Mouse (Mus musculus) E14TG2a.4 (cell line): ENCODE data around the gene Rps6kb1.

ENCODE experiments used
- H3K27me3 ChIP-seq: 2 replicates; pipeline ENCODE4 v1.6.1; 2014; ENCODE audit warnings: low read length, control low read depth; ENCODE audit not compliant: insufficient read depth
- H3K36me3 ChIP-seq: 2 replicates; pipeline ENCODE4 v1.6.1; 2014; ENCODE audit warnings: low read length, control low read depth; ENCODE audit not compliant: insufficient read depth
- H3K4me1 ChIP-seq: replicated peaks from 2 replicates; pipeline ENCODE4 v1.6.1; 2014; ENCODE audit warnings: low read depth, low read length, control low read depth
- H3K4me3 ChIP-seq: replicated peaks from 2 replicates; pipeline ENCODE4 v1.5.1; 2014; ENCODE audit warnings: mild to moderate bottlenecking, low read length
- H3K9me3 ChIP-seq: 2 replicates; pipeline ENCODE4 v1.6.1; 2014; ENCODE audit warnings: low read length, control low read depth
- CTCF ChIP-seq: conservative IDR thresholded peaks from 2 replicates; pipeline ENCODE4 v1.5.1; 2014; ENCODE audit warnings: low read length
- NANOG ChIP-seq: IDR thresholded peaks from 2 replicates; pipeline ENCODE4 v1.6.1; 2014; ENCODE audit warnings: borderline replicate concordance, low read length, mixed read lengths
- POU5F1 ChIP-seq: IDR thresholded peaks from 2 replicates; pipeline ENCODE4 v1.6.1; 2014; ENCODE audit warnings: low read length, borderline replicate concordance

Rps6kb1 gene

DNA sequence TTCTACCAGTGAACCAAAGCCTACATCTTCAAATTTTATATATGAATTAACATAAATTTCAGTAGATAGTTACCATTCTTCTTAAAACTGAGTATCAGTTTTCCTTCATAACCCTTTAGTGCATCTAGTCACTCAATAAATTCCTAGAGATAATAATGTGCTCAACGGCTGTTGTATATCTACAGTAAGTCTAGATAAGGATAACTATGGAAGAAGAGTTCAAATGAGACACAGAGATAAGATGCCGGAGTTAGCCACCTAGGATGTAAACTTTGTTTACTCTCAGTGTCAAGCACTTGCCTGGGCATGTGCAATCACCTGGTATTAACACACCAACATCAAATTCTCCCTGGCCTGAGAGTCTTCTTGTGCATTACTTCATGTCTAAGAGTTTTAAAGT lies 37.3 kb downstream of the Rps6kb1 start:
- Histone ChIP-seq H3K9me3 (no peaks in the 10 kb centered on the region), H3K36me3 (peaks cover 89% of the 10 kb centered on the region), H3K4me1 (peaks cover 11% of the 10 kb centered on the region; the same call in 1 of the 2 replicates), H3K4me3 (no peak overlapping the region), H3K27me3 (no peaks in the 10 kb centered on the region)
- no peak for TF ChIP-seq POU5F1
- TF ChIP-seq CTCF, result no peak
- no peak for TF ChIP-seq NANOG

DNA sequence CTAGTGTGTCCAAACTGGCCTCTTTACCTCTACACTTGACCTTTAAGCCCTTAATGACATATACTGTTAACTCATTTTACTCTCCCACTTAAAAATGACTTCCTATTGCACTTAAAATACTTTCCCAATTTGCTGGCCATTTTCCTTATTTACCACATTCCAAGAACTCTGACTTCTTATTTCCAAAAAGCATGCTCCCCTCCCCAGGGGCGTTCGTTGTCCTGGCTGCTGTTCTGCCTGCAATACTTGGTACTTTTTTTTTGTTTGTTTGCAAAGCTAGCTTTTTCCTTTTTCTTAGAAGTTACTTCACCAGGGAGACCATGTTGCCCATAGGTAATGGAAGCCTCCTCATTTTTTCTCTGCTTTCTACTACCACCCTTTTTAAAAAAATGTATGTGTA lies 41.5 kb downstream of the Rps6kb1 start:
- Histone ChIP-seq H3K9me3 (no peaks in the 10 kb centered on the region), H3K27me3 (no peaks in the 10 kb centered on the region), H3K4me3 (no peak overlapping the region), H3K36me3 (peaks cover 70% of the 10 kb centered on the region), H3K4me1 (peaks cover 33% of the 10 kb centered on the region)
- no peak for TF ChIP-seq POU5F1
- TF ChIP-seq CTCF, result no peak
- no peak for TF ChIP-seq NANOG

- no peaks in the 10 kb centered on the region for H3K9me3 ChIP-seq
- no peak for TF ChIP-seq CTCF
- TF ChIP-seq POU5F1, result no peak
- no peak for TF ChIP-seq NANOG
- no peaks in the 10 kb centered on the region for H3K27me3 ChIP-seq
- peaks cover 38% of the 10 kb centered on the region for H3K4me1 ChIP-seq
- peaks cover 67% of the 10 kb centered on the region for H3K36me3 ChIP-seq
- H3K4me3 ChIP-seq, result no peak overlapping the region
Observed at GRCm38 (mm10) chr11:86500795-86501194, 43.8 kb downstream of the Rps6kb1 start.

GRCm38 (mm10) chr11:86497908-86498307 lies 46.7 kb downstream of the Rps6kb1 start:
- Histone ChIP-seq H3K9me3 (no peaks in the 10 kb centered on the region), H3K36me3 (peaks cover 61% of the 10 kb centered on the region), H3K4me1 (peaks cover 33% of the 10 kb centered on the region), H3K27me3 (no peaks in the 10 kb centered on the region), H3K4me3 (no peak overlapping the region)
- TF ChIP-seq POU5F1 (no peak), NANOG (no peak), CTCF (peak; percentile 58)

DNA sequence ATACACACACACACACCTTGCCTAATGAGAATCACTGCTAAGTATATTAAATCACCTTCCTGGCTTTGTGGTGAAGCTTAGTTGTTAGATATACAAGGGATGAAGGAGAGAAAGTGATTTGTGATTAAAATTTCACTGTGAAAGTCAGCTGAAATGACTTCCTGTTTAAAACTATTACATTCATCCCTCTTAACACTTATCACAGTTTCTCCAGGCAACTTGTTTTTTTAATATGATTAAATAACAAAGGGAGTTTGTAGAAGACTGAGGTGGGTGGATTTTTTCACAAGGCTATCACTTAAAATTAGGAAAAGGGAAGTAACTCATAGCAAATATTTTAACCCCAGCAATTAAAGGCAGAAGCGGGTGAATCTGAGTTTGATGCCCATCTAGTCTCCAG lies 47.2 kb downstream of the Rps6kb1 start:
- Histone ChIP-seq H3K36me3 (peaks cover 61% of the 10 kb centered on the region), H3K9me3 (no peaks in the 10 kb centered on the region), H3K4me1 (peaks cover 30% of the 10 kb centered on the region), H3K4me3 (no peak overlapping the region), H3K27me3 (no peaks in the 10 kb centered on the region)
- TF ChIP-seq NANOG (no peak), POU5F1 (no peak), CTCF (no peak)

DNA sequence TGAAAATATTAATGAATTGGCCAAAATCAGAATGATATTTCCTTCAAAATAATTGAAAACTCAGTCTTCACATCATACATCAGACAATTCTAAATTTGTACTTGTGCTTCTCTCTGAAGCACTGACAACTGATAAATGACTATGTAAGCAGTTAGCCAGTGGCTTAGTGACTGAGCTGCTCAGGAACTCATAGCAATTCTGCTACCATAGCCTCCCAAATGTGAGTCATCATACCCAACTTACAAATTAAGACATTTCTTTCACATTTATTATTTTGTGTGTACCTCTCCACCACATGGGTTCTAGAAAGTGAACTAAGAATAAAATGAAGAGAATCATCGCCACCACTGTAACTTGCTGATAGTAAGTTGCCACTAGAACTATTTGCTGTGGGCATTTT lies 53.8 kb downstream of the Rps6kb1 start:
- Histone ChIP-seq H3K9me3 (no peaks in the 10 kb centered on the region), H3K27me3 (0 out of 2 replicates have a peak, but pooled peaks cover 3% of the 10 kb centered on the region), H3K4me1 (peaks cover 4% of the 10 kb centered on the region), H3K36me3 (peaks cover 63% of the 10 kb centered on the region), H3K4me3 (no peak overlapping the region)
- TF ChIP-seq CTCF, result no peak
- no peak for TF ChIP-seq NANOG
- TF ChIP-seq POU5F1, result no peak

- Histone ChIP-seq H3K4me1 (peaks cover 16% of the 10 kb centered on the region), H3K36me3 (peaks cover 17% of the 10 kb centered on the region), H3K4me3 (peak overlapping the region; percentile 90), H3K27me3 (0 out of 2 replicates have a peak, but pooled peaks cover 5% of the 10 kb centered on the region), H3K9me3 (no peaks in the 10 kb centered on the region)
- TF ChIP-seq CTCF, result no peak
- TF ChIP-seq NANOG, result no peak
- TF ChIP-seq POU5F1, result no peak
Observed at GRCm38 (mm10) chr11:86484910-86485510, 59.6 kb downstream of the Rps6kb1 start.

DNA sequence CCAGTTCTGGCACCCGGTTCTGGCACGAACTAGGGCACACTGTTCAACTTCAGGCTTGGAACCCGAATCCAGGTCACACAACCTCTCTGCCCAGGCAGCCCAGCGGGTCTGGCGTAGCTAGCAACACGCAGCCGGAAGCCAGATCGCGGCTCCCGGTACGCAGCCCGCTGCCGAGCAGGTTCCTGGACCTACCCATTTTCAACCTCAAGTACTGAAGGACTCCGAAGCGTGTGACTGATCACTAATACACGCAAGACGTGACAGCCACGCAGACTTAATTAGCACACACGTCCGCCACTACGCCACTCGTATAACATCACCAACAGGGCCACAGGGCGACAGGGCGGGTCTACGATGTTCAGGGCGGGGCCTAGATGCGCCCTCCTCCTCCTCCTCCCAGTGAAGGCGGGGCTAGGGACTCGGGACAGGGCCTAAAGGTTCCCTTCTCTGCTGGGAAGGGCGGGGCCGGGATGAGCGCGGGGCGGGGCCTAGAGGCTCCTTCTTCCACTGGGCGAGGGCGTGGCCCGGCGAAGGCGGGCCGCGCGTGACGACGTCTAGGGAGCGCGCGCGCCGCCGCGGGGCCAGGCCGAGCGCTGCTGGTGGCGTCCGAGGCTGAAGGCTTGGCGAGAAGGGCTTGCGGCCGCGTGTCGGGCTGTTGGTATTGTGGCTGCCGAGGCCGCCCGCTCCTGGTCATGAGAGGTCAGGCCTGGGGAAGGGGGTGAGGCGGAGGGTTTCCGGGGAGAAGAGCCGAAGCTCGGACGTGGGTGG lies 60.3 kb downstream of the Rps6kb1 start, which contains the start of gene Rnft1:
TSS of gene Rnft1 (plus strand) at position 557 of the 768 bp plus-strand sequence.
- peak within 1 kb of the TSS; percentile 90 for H3K4me3 ChIP-seq
- H3K4me1 ChIP-seq, result peaks cover 16% of the 10 kb centered on the region
- TF ChIP-seq POU5F1 (no peak), NANOG (no peak), CTCF (no peak)
- peaks cover 10% of the 10 kb centered on the region for H3K36me3 ChIP-seq
- no peaks in the 10 kb centered on the region for H3K9me3 ChIP-seq
- H3K27me3 ChIP-seq, result 0 out of 2 replicates have a peak, but pooled peaks cover 5% of the 10 kb centered on the region

DNA sequence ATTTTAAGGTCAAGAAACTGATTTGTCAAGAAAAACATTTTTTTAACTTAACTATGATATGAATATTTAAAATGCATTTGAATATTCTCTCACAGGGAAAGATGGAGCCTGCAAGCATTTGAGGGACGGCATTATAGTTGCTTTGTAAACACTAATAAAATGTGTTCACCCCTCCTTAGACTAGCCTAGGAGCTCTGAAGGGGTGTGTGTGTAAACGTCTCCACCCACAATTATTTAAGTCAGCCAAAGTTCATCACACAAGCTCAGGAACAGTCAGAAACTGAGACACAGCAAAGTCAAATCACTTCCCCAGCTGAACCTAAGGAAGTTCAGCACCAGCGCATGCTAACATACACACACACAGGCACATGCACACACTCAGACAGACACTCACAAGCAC lies 71.0 kb downstream of the Rps6kb1 start:
- Histone ChIP-seq H3K9me3 (no peaks in the 10 kb centered on the region), H3K27me3 (0 out of 2 replicates have a peak, but pooled peaks cover 4% of the 10 kb centered on the region), H3K36me3 (no peaks in the 10 kb centered on the region), H3K4me1 (peaks cover 22% of the 10 kb centered on the region), H3K4me3 (no peak overlapping the region)
- no peak for TF ChIP-seq POU5F1
- TF ChIP-seq CTCF, result no peak
- TF ChIP-seq NANOG, result no peak
